Mouse (Mus musculus) cerebellum, postnatal 10 days (tissue): ENCODE measurements around the gene Ptgdr2.

Experiments used
- DNase-seq, 2 experiments: peaks; one replicate each; pipeline ENCODE4 v3.0.0; 2021; ENCODE audit warnings: mixed read lengths in 2 of 2

Ptgdr2 gene

DNA sequence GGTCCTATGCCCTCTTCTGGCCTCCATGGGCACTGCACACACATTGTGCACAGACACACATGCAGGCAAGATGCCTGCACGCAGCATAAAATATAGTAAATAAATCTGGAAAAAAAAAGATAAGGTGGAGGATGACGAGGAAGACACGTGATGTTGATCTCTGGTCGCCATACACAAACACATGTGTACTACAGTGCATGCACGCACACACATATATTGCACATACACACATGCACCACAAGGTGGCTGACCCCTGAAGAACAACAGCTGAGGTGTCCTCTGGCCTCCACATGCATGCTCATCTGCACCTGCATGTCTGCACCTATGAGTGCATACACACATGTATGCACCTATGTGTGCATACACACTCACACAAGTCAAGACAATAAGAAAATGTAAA, 883 bp upstream of the Ptgdr2 start:
- DNase-seq, result no peak

GRCm38 (mm10) chr19:10938771-10939170, 1.8 kb downstream of the Ptgdr2 start:
- DNase-seq, result no peak

GRCm38 (mm10) chr19:10940097-10940800, 3.3 kb downstream of the Ptgdr2 start:
- peak; percentile 92 to 94 for DNase-seq

DNA sequence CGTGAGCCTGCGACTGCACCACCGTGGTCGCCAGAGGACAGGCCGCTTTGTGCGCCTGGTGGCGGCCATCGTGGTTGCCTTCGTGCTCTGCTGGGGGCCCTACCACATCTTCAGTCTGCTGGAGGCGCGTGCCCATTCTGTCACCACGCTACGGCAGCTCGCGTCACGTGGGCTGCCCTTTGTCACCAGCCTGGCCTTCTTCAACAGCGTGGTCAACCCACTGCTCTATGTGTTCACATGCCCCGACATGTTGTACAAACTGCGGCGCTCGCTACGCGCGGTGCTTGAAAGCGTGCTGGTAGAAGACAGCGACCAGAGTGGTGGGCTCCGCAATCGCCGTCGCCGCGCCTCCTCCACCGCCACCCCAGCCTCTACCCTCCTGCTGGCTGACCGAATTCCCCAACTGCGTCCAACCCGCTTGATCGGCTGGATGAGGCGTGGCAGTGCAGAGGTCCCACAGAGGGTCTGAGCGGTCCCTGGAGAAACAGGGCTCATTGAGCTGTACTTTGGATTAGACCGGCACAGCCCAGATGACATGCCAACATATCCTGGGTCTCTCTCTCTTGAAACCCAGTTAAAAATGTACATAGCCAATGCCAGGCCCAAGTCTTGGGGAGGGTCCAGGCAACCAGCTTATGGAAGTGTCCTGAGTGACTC, 4.0 kb downstream of the Ptgdr2 start:
- peak; percentile 52 to 59 for DNase-seq

DNA sequence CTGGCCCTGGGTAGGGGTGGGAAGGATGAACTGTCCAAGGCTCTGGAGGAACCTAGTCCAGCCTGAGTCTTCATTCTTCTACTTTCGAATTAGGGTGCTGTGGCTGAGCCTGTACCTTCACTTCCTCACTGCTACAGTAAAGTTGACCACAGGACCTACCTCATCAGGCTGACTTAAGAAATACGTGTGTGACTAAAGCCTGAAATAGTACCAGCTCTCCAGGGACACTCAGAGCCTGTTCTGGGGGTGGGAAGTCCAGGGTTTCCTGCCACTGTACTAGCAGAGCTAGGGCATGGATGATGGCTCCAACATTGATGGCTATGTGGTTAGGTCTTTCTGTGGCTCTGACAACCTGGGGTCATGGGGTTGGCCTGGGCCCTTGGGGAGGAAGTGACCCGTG, 7.0 kb downstream of the Ptgdr2 start:
- no peak for DNase-seq

DNA sequence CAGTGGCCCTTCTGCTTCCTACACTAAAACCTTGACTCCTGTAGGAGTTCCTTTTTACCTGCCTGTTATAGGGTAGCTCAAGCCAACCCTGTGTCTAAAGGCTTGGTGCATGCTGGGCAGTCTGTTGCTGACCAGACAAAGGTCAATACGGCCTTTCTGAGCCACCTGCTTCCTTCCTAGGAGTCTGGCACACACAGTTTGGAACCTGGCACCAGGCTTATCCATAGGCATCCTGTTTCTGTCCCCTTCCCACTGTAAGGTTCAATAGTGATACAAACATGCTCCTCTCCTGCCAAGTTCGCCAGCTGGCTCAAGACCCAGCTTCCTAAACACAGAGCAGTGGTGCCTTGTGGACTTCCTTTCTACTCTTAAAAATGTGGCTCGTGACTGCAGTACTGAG, 9.5 kb downstream of the Ptgdr2 start:
- peak; percentile 38 to 56 for DNase-seq

DNA sequence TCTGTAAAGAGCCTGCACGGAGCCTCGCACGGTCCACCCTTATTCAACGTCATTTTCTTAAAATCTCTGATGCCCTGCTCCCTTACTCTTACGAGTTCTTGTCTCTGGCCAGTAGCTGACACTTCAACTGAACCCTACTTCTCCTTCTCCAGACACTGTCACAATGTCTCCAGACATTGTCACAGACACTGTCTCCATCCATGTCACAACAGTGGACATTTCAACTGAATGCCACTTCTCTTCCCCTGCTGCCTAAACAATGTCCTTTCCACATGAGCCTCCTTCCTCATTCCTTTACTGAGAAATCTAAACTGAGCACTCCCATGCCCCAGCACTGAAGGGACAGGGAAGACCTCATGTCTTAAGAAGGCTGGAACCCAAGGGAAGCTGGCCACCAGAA, 10.3 kb downstream of the Ptgdr2 start:
- DNase-seq, result no peak

DNA sequence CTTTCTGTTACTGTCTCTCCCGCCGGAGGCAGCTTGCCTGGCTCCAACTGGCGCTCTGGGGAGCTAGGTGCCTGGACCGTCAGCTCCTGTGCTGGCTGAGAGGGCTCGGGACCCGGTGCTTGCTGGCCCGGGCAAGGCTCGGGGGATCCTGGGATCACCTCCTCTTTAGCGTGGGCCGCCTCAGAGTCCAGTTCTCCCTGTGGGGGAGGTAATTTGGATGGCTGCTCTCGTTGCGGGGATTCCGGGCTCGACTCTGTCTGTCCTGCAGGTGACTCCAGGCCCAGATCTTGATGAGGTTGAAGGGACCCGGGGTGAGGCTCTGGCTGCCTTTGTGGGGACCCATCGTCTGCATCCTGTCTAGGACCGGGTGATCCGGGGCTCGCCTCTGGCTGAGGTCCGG, 11.5 kb downstream of the Ptgdr2 start:
- peak; percentile 17 to 26 for DNase-seq

DNA sequence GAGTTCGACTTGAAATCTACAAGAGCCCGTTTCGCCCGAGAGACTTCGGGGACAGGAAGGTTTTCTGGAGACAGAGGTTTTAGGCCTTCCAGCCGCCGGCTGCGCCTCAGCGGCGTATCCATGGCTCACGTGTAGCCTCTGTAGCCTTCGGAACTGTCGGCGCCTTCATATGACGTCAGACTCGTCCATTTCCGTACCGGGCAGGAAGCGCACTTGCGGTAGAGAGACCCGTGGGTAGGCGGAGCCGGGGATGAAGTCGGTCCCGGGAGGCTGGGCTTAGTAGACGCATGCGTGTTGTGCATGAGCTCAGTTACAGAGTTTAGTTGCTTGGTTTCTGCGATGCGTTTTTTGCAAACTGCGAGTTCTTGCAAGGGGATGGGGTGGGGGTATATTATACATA, 12.2 kb downstream of the Ptgdr2 start, which contains the start of gene Ccdc86:
Gene Ccdc86, minus strand, starts transcription at position 155 of the 400 bp plus-strand sequence.
- peak; percentile 98 to 99 for DNase-seq

DNA sequence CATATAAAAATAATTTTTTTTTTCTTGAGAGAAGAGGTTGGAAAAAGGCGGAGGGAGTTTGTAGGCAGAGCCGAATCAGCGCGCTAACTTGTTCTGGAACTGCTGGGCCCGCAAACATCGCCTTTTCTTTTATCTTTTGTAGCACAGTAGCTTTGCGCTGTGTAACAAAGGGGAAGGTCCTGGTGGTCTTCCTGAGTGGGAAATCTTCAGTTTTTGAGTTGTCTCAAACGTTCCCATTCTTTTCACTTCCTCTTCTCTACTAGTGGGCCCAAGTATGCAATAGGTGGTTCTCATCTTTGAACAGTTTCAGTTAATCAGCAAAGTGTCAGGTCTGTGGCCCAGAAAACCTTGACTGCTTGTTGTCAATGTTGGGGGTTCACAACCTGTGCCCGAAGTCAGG, 12.6 kb downstream of the Ptgdr2 start:
- DNase-seq, result no peak

DNA sequence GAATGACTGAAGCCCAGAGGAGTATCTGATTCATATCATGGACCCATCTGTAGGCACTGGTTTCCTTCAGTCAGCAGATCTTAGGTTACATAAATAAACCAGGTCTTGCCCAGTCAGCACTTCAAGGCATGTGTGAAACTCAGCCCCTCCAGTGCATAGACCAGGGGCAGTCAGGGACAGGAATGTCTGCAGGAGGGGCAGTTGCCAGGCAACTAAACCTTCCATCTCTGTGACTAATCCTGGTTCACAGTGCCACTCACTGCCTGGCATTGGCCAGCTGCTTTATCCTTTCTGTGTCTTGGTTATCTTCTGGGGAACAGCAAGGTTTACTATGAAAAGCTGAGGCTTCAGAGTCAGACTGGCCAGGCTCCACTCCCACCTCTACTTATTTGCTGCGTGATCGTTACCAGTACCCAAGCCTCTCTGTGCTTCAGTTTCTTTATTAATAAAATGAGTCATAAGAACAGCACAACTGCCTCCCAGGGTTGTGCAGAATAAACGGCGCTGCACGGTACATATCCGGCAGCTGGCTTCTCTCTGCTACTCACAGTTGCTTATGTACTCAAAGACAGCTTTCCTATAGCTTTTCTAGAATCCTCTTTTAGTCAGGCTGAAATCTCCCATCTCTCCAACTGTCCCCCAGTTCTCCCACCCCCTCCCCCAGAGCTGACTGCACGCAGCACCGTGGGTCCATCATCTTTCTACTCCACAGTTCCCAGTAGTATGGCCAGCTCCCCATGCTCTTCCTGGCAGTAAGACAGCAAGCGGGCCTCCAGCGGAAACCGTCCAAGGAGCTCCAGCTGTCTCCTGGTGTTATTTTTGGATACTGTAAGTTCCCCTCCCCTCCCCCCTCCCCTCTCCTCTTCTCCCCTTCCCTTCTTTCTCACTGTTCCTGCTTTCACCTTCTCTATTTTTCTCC, 15.3 kb downstream of the Ptgdr2 start:
- peak; percentile 48 to 53 for DNase-seq

GRCm38 (mm10) chr19:10959085-10959977, 22.4 kb downstream of the Ptgdr2 start:
- peak; percentile 80 to 91 for DNase-seq

- DNase-seq, result no peak
Observed at GRCm38 (mm10) chr19:10959978-10960346, 23.0 kb downstream of the Ptgdr2 start.

DNA sequence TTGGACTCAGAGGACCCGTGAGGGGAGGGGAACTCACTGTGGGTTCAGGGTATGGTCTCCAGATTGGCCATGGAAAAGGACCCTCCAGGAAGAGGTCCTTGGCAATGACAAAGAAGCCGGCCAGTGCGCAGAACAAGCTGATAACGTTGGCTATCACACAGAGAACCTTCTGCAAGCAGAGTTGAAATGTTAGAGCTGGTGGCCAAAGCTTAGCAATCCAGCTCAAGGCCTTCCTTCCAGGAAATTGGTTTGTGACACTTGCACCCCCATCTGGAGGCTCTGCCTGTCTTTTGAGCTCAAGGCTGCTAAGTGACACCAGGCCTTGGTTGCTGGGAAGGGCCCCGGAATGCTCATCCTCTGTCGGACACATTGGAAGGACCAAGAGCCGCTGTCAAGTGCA, 28.8 kb downstream of the Ptgdr2 start:
- DNase-seq, result no peak

GRCm38 (mm10) chr19:10968578-10968977, 31.6 kb downstream of the Ptgdr2 start:
- no peak for DNase-seq

DNA sequence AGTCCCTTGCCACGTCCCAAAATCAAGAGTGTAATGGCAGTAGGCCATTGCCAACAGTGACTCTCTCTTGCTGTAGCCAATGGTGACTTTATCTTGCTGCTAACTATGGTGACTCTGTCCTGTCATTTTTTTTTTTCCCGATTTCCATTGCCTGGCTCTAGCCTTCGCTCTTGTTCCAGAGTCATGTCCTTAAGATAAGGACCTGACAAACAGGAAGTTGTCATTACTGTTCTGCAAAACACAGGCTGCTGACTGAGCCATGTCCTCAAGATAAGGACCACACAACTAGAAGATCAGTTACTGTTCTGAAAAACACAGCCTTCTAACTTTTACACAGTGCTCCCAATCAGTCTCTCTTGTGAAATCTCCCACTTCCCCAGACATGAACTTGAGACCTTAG, 33.5 kb downstream of the Ptgdr2 start:
- no peak for DNase-seq

DNA sequence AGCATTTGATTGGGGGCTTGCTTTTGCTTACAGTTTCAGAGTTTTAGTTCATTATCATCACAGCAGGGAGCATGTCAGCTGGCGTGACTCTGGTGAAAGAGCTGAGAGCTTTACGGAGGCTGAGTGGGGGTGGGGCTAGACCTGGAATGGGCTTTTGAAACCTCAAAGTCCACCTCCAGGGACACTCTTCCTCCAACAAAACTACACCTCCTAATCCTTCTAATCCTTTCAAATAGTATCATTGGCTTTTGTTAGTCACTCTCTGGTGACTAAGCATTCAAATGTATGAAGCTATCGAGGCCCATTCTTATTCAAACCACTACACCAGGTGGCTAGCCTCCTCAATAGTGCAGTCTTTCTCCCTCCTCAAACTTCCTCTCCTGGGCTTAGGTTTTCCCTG, 35.7 kb downstream of the Ptgdr2 start:
- no peak for DNase-seq

DNA sequence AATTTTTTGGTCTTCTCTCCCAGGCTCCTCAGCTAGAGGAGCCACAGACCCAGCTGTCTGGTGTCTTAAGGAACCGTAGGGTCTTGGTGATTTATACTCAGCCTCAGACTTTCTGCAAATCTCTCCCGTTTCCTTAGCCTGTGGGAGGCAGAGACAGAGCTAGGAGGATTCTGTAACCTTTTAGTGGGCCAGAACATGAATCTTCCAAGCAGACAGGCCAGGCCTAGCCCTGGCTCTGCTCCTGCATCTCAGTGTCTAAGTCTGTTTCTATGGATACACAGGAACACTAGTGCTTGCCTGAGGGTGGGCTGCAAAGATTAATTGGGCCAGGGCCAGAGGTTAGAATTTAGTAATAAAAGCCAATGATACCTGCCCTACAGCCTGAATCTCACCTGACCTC, 36.2 kb downstream of the Ptgdr2 start:
- DNase-seq, result no peak

GRCm38 (mm10) chr19:10974238-10974865, 37.4 kb downstream of the Ptgdr2 start, which contains the start of gene Ms4a10:
Gene Ms4a10, minus strand, starts transcription at chr19:10974670.
- no peak for DNase-seq

DNA sequence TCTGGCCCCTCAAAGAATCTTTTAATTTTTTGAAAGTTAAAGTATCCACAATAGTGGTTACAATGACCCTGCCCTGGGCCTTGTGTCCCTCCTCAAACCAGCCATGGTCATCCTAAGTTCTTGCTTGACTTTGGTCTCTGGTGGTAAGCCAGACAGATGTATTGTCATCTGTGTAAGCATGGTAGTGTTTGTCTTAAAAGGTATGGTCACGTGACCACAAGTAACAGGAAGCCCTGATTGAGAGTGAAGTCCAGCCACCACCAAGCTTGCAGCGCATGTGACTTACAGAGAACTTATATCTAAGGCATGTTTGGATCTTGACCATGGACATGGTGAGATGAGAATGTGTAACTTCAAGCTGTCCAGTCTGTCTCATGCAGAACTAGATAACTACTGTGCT, 38.2 kb downstream of the Ptgdr2 start:
- DNase-seq, result no peak

GRCm38 (mm10) chr19:10976318-10976717, 39.4 kb downstream of the Ptgdr2 start:
- DNase-seq, result peak; percentile 18 to 27
